Mouse (Mus musculus) MEL (cell line): Measurements from ENCODE around the gene a. TPM values are rescaled to one million over a fixed set of nuclear protein-coding genes. Genes with fewer than 3 reads are reported as not detected.

Source experiments
- DNase-seq: peaks from one replicate; pipeline ENCODE4 v3.0.0; 2011; ENCODE audit warnings: low read depth, low spot score
- H3K27ac ChIP-seq: 2 replicates; pipeline ENCODE4 v1.5.1; 2012; ENCODE audit warnings: low read depth, mild to moderate bottlenecking, control low read depth, low read length, moderate library complexity; ENCODE audit not compliant: control insufficient read depth
- H3K27me3 ChIP-seq, 2 experiments: fragments of 150-350 bp in 1 of 2; sonication (generic) in 1 of 2; 2 replicates each; pipeline ENCODE4 v1.6.1; 2012; ENCODE audit warnings: low read length in 2 of 2, mild to moderate bottlenecking in 2 of 2, improper control_type of control experiment in 1 of 2, moderate library complexity in 1 of 2; ENCODE audit not compliant: insufficient read depth in 2 of 2, control insufficient read depth in 1 of 2
- H3K36me3 ChIP-seq, 2 experiments: 2 replicates each; pipeline ENCODE4 v1.6.1; 2012 to 2014; ENCODE audit warnings: low read length in 2 of 2, improper control_type of control experiment in 1 of 2, inconsistent platforms in 1 of 2, mild to moderate bottlenecking in 1 of 2; ENCODE audit not compliant: insufficient read depth in 2 of 2, control insufficient read depth in 1 of 2
- H3K4me1 ChIP-seq, 2 experiments: fragments of 150-350 bp in 1 of 2; sonication (generic) in 1 of 2; 2 replicates each; pipeline ENCODE4 v1.6.1; 2012; ENCODE audit warnings: low read length in 2 of 2, improper control_type of control experiment in 1 of 2, mild to moderate bottlenecking in 1 of 2; ENCODE audit not compliant: insufficient read depth in 2 of 2, control insufficient read depth in 1 of 2
- H3K4me3 ChIP-seq, 2 experiments: fragments of 150-350 bp in 1 of 2; sonication (generic) in 1 of 2; 2 replicates each; pipeline ENCODE4 v1.5.1; 2012; ENCODE audit warnings: low read depth in 2 of 2, low read length in 2 of 2, mild to moderate bottlenecking in 2 of 2, moderate library complexity in 2 of 2, control low read depth in 1 of 2, improper control_type of control experiment in 1 of 2; ENCODE audit not compliant: control insufficient read depth in 1 of 2, insufficient read depth in 1 of 2
- H3K79me2 ChIP-seq: 2 replicates; pipeline ENCODE4 v1.6.1; 2012; ENCODE audit warnings: mild to moderate bottlenecking, low read length, moderate library complexity; ENCODE audit not compliant: control insufficient read depth, poor library complexity, insufficient read depth
- H3K9ac ChIP-seq: 2 replicates; pipeline ENCODE4 v1.6.1; 2012; ENCODE audit warnings: low read depth, mild to moderate bottlenecking, control low read depth, low read length, moderate library complexity; ENCODE audit not compliant: control insufficient read depth, poor library complexity, severe bottlenecking
- H3K9me3 ChIP-seq: fragments of 150-350 bp; sonication (generic); replicated peaks from 2 replicates; pipeline ENCODE4 v1.6.1; 2012; ENCODE audit warnings: mild to moderate bottlenecking, low read length, improper control_type of control experiment, moderate library complexity; ENCODE audit not compliant: insufficient read depth
- CHD1 ChIP-seq: IDR thresholded peaks from 2 replicates; pipeline ENCODE4 v1.6.1; 2012; ENCODE audit warnings: low read depth, mild to moderate bottlenecking, inconsistent platforms, low read length, improper control_type of control experiment
- E2F4 ChIP-seq: IDR thresholded peaks from 2 replicates; pipeline ENCODE4 v1.6.1; 2011; ENCODE audit warnings: low read depth, low read length, improper control_type of control experiment, borderline replicate concordance
- ELF1 ChIP-seq: IDR thresholded peaks from 2 replicates; pipeline ENCODE4 v1.6.1; 2014; ENCODE audit warnings: low read depth, mild to moderate bottlenecking, inconsistent platforms, low read length, improper control_type of control experiment, moderate library complexity
- EP300 ChIP-seq, 2 experiments: IDR thresholded peaks; 2 replicates each; pipeline ENCODE4 v1.6.1; 2011; ENCODE audit warnings: improper control_type of control experiment in 2 of 2, low read length in 2 of 2, low read depth in 1 of 2, mild to moderate bottlenecking in 1 of 2
- ETS1 ChIP-seq: IDR thresholded peaks from 2 replicates; pipeline ENCODE4 v1.6.1; 2012; ENCODE audit warnings: low read depth, mild to moderate bottlenecking, inconsistent platforms, low read length, improper control_type of control experiment, moderate library complexity
- GATA1 ChIP-seq: IDR thresholded peaks from 2 replicates; pipeline ENCODE4 v1.6.1; 2011; ENCODE audit warnings: low read depth, low read length, improper control_type of control experiment
- JUND ChIP-seq: IDR thresholded peaks from 2 replicates; pipeline ENCODE4 v1.6.1; 2011; ENCODE audit warnings: low read depth, mild to moderate bottlenecking, improper control_type of control experiment, low read length
- KAT2A ChIP-seq: conservative IDR thresholded peaks from 2 replicates; pipeline ENCODE4 v1.6.1; 2012; ENCODE audit warnings: low read depth, low read length, improper control_type of control experiment, inconsistent platforms
- MAX ChIP-seq: IDR thresholded peaks from 2 replicates; pipeline ENCODE4 v1.6.1; 2011; ENCODE audit warnings: low read length, improper control_type of control experiment
- MEF2A ChIP-seq: IDR thresholded peaks from 2 replicates; pipeline ENCODE4 v1.6.1; 2014; ENCODE audit warnings: low read depth, mild to moderate bottlenecking, inconsistent platforms, low read length, improper control_type of control experiment; ENCODE audit not compliant: poor library complexity, insufficient replicate concordance, severe bottlenecking; ENCODE audit errors: extremely low read depth
- MXI1 ChIP-seq: IDR thresholded peaks from 2 replicates; pipeline ENCODE4 v1.6.1; 2011; ENCODE audit warnings: mild to moderate bottlenecking, low read depth, low read length, improper control_type of control experiment
- MYC ChIP-seq: IDR thresholded peaks from 2 replicates; pipeline ENCODE4 v1.6.1; 2011; ENCODE audit warnings: low read depth, mild to moderate bottlenecking, low read length, improper control_type of control experiment, moderate library complexity
- NELFE ChIP-seq: IDR thresholded peaks from 2 replicates; pipeline ENCODE4 v1.6.1; 2011; ENCODE audit warnings: low read depth, low read length, improper control_type of control experiment
- NRF1 ChIP-seq: IDR thresholded peaks from 2 replicates; pipeline ENCODE4 v1.6.1; 2014; ENCODE audit warnings: low read depth, mild to moderate bottlenecking, inconsistent platforms, low read length, improper control_type of control experiment, moderate library complexity; ENCODE audit not compliant: poor library complexity, insufficient read depth, severe bottlenecking
- POLR2AphosphoS5 ChIP-seq: IDR thresholded peaks from 2 replicates; pipeline ENCODE4 v1.6.1; 2012; ENCODE audit warnings: low read depth, borderline replicate concordance, mild to moderate bottlenecking, inconsistent platforms, low read length, moderate library complexity, mixed read lengths
- RCOR1 ChIP-seq: IDR thresholded peaks from 2 replicates; pipeline ENCODE4 v1.6.1; 2012; ENCODE audit warnings: low read depth, mild to moderate bottlenecking, inconsistent platforms, low read length, improper control_type of control experiment
- SIN3A ChIP-seq: IDR thresholded peaks from 2 replicates; pipeline ENCODE4 v1.6.1; 2012; ENCODE audit warnings: low read length, improper control_type of control experiment, inconsistent platforms
- SMC3 ChIP-seq: IDR thresholded peaks from 2 replicates; pipeline ENCODE4 v1.6.1; 2011; ENCODE audit warnings: low read depth, low read length, improper control_type of control experiment
- TAL1 ChIP-seq: IDR thresholded peaks from 2 replicates; pipeline ENCODE4 v1.6.1; 2012; ENCODE audit warnings: mild to moderate bottlenecking, inconsistent platforms, low read length, moderate library complexity, mixed read lengths
- TBP ChIP-seq: IDR thresholded peaks from 2 replicates; pipeline ENCODE4 v1.8.0; 2011; ENCODE audit warnings: low read depth, low read length, improper control_type of control experiment
- TCF12 ChIP-seq: IDR thresholded peaks from 2 replicates; pipeline ENCODE4 v1.6.1; 2014; ENCODE audit warnings: low read depth, mild to moderate bottlenecking, inconsistent platforms, low read length, improper control_type of control experiment, moderate library complexity
- UBTF ChIP-seq: IDR thresholded peaks from 2 replicates; pipeline ENCODE4 v1.6.1; 2012; ENCODE audit warnings: low read depth, mild to moderate bottlenecking, inconsistent platforms, low read length, improper control_type of control experiment, moderate library complexity, borderline replicate concordance; ENCODE audit not compliant: insufficient read depth
- USF1 ChIP-seq: IDR thresholded peaks from 2 replicates; pipeline ENCODE4 v1.6.1; 2014; ENCODE audit warnings: low read depth, mild to moderate bottlenecking, inconsistent platforms, low read length, improper control_type of control experiment, moderate library complexity
- USF2 ChIP-seq, 2 experiments: IDR thresholded peaks; 2 replicates each; pipeline ENCODE4 v1.6.1; 2011 to 2012; ENCODE audit warnings: improper control_type of control experiment in 2 of 2, low read length in 2 of 2, borderline replicate concordance in 1 of 2, inconsistent platforms in 1 of 2, low read depth in 1 of 2, mild to moderate bottlenecking in 1 of 2; ENCODE audit not compliant: insufficient read depth in 1 of 2
- ZC3H11A ChIP-seq: IDR thresholded peaks from 2 replicates; pipeline ENCODE4 v1.6.1; 2012; ENCODE audit warnings: low read depth, mild to moderate bottlenecking, inconsistent platforms, low read length, improper control_type of control experiment
- ZMIZ1 ChIP-seq: IDR thresholded peaks from 2 replicates; pipeline ENCODE4 v1.6.1; 2012; ENCODE audit warnings: low read depth, mild to moderate bottlenecking, inconsistent platforms, low read length, improper control_type of control experiment, moderate library complexity
- ZNF384 ChIP-seq: IDR thresholded peaks from 2 replicates; pipeline ENCODE4 v1.6.1; 2012; ENCODE audit warnings: low read depth, mild to moderate bottlenecking, inconsistent platforms, low read length, improper control_type of control experiment
- polyA plus RNA-seq, 2 experiments: library from polyadenylated mRNA; stranded (reverse) in 1 of 2; unstranded in 1 of 2; fragments of >175 nt in 1 of 2; fragments of >200 nt in 1 of 2; gene quantifications; 2 replicates each; pipeline versions ENCODE4 v1.2.1 to v1.2.4; 2012; ENCODE audit warnings: low replicate concordance in 2 of 2, low read depth in 1 of 2; ENCODE audit not compliant: insufficient read length in 2 of 2, insufficient read depth in 1 of 2, missing spikeins in 1 of 2
- total RNA-seq: library from RNA; depleted of rRNA; stranded (reverse); fragments of 300-350 nt; gene quantifications from 2 replicates; pipeline ENCODE4 v1.2.3, GENCODE M21; 2012

The a gene
- total and polyA plus RNA-seq, 3 experiments, result not detected

DNA sequence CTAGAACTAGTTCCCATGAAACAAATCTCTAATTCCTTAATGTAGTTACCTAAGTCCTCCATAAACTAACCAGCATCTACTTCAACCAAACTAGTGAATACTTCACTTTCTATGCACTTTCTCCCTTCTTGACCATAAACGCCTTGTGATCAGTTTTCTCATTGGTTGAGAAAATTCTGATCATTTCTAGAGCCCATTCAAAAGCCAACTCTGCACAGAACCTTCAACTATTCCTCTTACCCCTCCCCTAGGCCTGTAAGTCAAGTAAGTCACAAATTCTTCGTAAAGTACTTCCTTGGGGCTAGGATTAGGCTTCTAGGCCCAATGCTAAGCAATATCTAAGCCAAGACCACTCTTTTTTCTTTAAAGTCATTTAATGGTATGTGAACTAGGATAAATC lies 100.4 kb downstream of the a start:
- DNase-seq, result no peak
- TF ChIP-seq JUND (no peak), MYC (no peak), CHD1 (peak; percentile 84), TBP (peak; percentile 44; the same call in 1 of the 2 replicates), TCF12 (no peak), SIN3A (peak; percentile 20; the same call in 1 of the 2 replicates), MAX (0 out of 2 replicates have a peak, but pooled peaks have one; percentile 12), MXI1 (no peak), ZMIZ1 (no peak)
- no peak overlapping the region for H3K27ac ChIP-seq

DNA sequence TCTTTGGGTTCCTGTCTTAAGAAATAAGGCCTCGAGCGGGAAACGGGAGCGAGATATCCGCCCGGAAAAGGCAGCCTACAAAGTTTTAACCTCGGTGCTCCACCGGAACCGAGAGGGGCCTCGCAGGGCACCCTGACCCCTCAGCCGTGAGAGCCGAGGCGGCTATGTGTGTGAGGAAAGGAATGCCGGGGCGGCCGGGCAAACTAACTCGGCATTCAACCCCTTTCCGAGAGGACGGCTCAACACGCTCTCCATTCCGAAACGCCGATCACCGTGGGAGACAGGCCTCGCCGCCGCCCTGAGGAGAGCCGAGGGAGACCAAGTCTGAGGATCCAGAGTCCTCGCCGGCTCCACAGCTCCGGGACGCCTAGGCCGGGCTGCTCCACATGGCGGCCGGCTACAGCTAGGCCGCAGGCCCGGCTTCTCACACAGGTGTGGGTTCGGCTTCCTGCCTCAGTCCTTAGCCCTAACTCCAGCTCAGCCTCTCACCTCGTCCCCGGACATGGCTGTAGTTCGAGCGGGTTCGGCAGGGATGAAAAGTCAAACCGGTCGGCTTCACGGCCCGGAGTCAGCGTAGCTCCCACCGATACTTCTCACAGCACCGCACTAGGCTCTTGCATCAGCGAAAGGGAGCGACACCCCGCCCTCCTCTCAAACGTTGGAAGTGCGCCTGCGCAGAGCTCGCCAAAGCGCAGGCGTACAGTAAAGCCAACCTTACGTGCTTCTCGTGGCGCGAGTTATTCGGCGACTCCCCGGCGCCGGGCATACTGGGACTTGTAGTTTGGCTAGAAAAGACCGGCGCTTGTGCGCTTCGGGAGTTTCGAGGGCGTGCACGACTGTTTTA lies 101.2 kb downstream of the a start, which contains the start of gene Eif2s2:
Gene Eif2s2, minus strand, starts transcription at position 735 of the 844 bp plus-strand sequence.
- peak; percentile 99 for DNase-seq
- peaks cover 8% of the 10 kb centered on the region in 2 experiments; a peak in 3 of 4 replicates for H3K4me1 ChIP-seq
- H3K4me3 ChIP-seq, result peak within 1 kb of the TSS; percentile 88 to 100
- peaks cover 15 to 28% of the 10 kb centered on the region in 2 experiments for H3K36me3 ChIP-seq
- H3K9me3 ChIP-seq, result no peaks in the 10 kb centered on the region
- peak within 1 kb of the TSS; percentile 67 for H3K27ac ChIP-seq
- H3K79me2 ChIP-seq, result peaks cover 39% of the 10 kb centered on the region
- H3K27me3 ChIP-seq, result no peaks in the 10 kb centered on the region; a peak in 1 of 4 replicates
- H3K9ac ChIP-seq, result peak within 1 kb of the TSS; percentile 95
- TF ChIP-seq EP300 (IDR thresholded peaks at IDR 0.05; ENCODE audit: low read depth in 1 of 2, low read length in 2 of 2) (no peak), UBTF (0 out of 2 replicates have a peak, but pooled peaks have one; percentile 21), ELF1 (peak; percentile 51; the same call in 1 of the 2 replicates), NRF1 (peak; percentile 85), SIN3A (peak; percentile 97), TCF12 (peak; percentile 72), POLR2AphosphoS5 (no peak; the same call in 1 of the 2 replicates), SMC3 (no peak), E2F4 (peak; percentile 93), JUND (no peak), NELFE (peak; percentile 85), ETS1 (0 out of 2 replicates have a peak, but pooled peaks have one; percentile 12), USF2 (IDR thresholded peaks at IDR 0.05; ENCODE audit: borderline replicate concordance in 1 of 2, insufficient read depth in 1 of 2, low read depth in 1 of 2, low read length in 2 of 2) (no peak), TBP (peak; percentile 81), RCOR1 (no peak), MXI1 (peak; percentile 94), KAT2A (peak; percentile 96), MAX (peak; percentile 64), ZNF384 (no peak), GATA1 (no peak), ZC3H11A (no peak), MYC (peak; percentile 78), USF1 (no peak), TAL1 (no peak), MEF2A (no peak)

More for the DNA sequence above, 100.4 kb downstream of the a start:
- H3K79me2 ChIP-seq, result peaks cover 44% of the 10 kb centered on the region
- H3K9ac ChIP-seq, result peak overlapping the region; percentile 95
- H3K9me3 ChIP-seq, result no peaks in the 10 kb centered on the region
- peaks cover 8% of the 10 kb centered on the region in 2 experiments; a peak in 3 of 4 replicates for H3K4me1 ChIP-seq
- peaks cover 23 to 28% of the 10 kb centered on the region in 2 experiments for H3K36me3 ChIP-seq
- H3K4me3 ChIP-seq, result peak overlapping the region; percentile 76 to 100
- H3K27me3 ChIP-seq, result no peaks in the 10 kb centered on the region
